Mouse (Mus musculus): ENCODE results near the gene Ccdc162.
"Not testable (repeated sequence)": the region's sequence is repeated elsewhere in the genome, so short reads cannot be mapped to it uniquely, and the experiment has no call there.

The Ccdc162 gene

GRCm38 (mm10) chr10:41697040-41697439, 19.4 kb downstream of the Ccdc162 start:
- CTCF ChIA-PET: no interaction called here

GRCm38 (mm10) chr10:41690978-41691377, 25.5 kb downstream of the Ccdc162 start:
- CTCF ChIA-PET: interaction anchor here (1.2 to 1.9 kb wide), 2 partner anchors 181 to 185 kb away, joined by 3 to 6 read pairs; no protein-coding TSS in a partner anchor

GRCm38 (mm10) chr10:41689941-41690887, 26.2 kb downstream of the Ccdc162 start:
- CTCF ChIA-PET: interaction anchor here (0.6 to 1.9 kb wide), 4 partner anchors 171 to 235 kb away, joined by 3 to 7 read pairs (median 6); partner anchors contain the start of gene Cd164

- CTCF ChIA-PET: interaction anchor here (0.9 kb wide), 1 partner anchor 99 kb away, joined by 3 read pairs; no protein-coding TSS in a partner anchor
These were observed 31.9 kb downstream of the Ccdc162 start for GRCm38 (mm10) chr10:41684548-41684996.

- CTCF ChIA-PET: interaction anchor here (0.6 to 1.6 kb wide), 4 partner anchors 16 to 164 kb away, joined by 3 to 6 read pairs (median 3); partner anchors contain the start of gene Cd164
These were observed 33.7 kb downstream of the Ccdc162 start for GRCm38 (mm10) chr10:41682546-41683393.

GRCm38 (mm10) chr10:41678746-41679360, 37.6 kb downstream of the Ccdc162 start:
- CTCF ChIA-PET: interaction anchor here (0.6 to 0.7 kb wide), 2 partner anchors 170 to 273 kb away, joined by 3 to 4 read pairs; no protein-coding TSS in a partner anchor

- CTCF ChIA-PET: interaction anchor here (0.5 kb wide), 1 partner anchor 380 kb away, joined by 4 read pairs; no protein-coding TSS in a partner anchor
These were observed 39.0 kb downstream of the Ccdc162 start for GRCm38 (mm10) chr10:41677396-41677795.

GRCm38 (mm10) chr10:41676661-41677061, 39.8 kb downstream of the Ccdc162 start:
- CTCF ChIA-PET: interaction anchor here (0.8 kb wide), 1 partner anchor 159 kb away, joined by 4 read pairs; no protein-coding TSS in a partner anchor

- CTCF ChIA-PET: interaction anchor here (0.7 to 0.8 kb wide), 2 partner anchors 158 to 166 kb away, joined by 4 to 9 read pairs; no protein-coding TSS in a partner anchor
These were observed 40.4 kb downstream of the Ccdc162 start for GRCm38 (mm10) chr10:41675842-41676571.

- CTCF ChIA-PET: interaction anchor here (0.7 kb wide), 1 partner anchor 166 kb away, joined by 9 read pairs; no protein-coding TSS in a partner anchor
These were observed 41.2 kb downstream of the Ccdc162 start for GRCm38 (mm10) chr10:41675243-41675642.

- CTCF ChIA-PET: no interaction called here
These were observed 42.1 kb downstream of the Ccdc162 start for GRCm38 (mm10) chr10:41674362-41674761.

- CTCF ChIA-PET: interaction anchor here (0.7 kb wide), 1 partner anchor 1681 kb away, joined by 7 read pairs; no protein-coding TSS in a partner anchor
These were observed 46.2 kb downstream of the Ccdc162 start for GRCm38 (mm10) chr10:41670196-41670595.

GRCm38 (mm10) chr10:41665498-41665897, 50.9 kb downstream of the Ccdc162 start:
- CTCF ChIA-PET: interaction anchor here (0.7 kb wide), 1 partner anchor 1578 kb away, joined by 6 read pairs; no protein-coding TSS in a partner anchor

GRCm38 (mm10) chr10:41659671-41660070, 56.8 kb downstream of the Ccdc162 start:
- CTCF ChIA-PET: interaction anchor here (0.6 kb wide), 1 partner anchor 1799 kb away, joined by 3 read pairs; no protein-coding TSS in a partner anchor

GRCm38 (mm10) chr10:41655684-41656083, 60.8 kb downstream of the Ccdc162 start:
- CTCF ChIA-PET: not testable (repeated sequence)

- CTCF ChIA-PET: no interaction called here
These were observed 63.4 kb downstream of the Ccdc162 start for GRCm38 (mm10) chr10:41652988-41653387.

GRCm38 (mm10) chr10:41652094-41652775, 64.2 kb downstream of the Ccdc162 start:
- CTCF ChIA-PET: no interaction called here

- CTCF ChIA-PET: no interaction called here
These were observed 64.9 kb downstream of the Ccdc162 start for GRCm38 (mm10) chr10:41651532-41651931.

GRCm38 (mm10) chr10:41649186-41649585, 67.2 kb downstream of the Ccdc162 start:
- CTCF ChIA-PET: interaction anchor here (0.6 kb wide), 1 partner anchor 1346 kb away, joined by 4 read pairs; no protein-coding TSS in a partner anchor
